Mouse (Mus musculus) adrenal gland, adult 2 months (tissue): ENCODE results near the gene Hebp1. TPM values are rescaled to one million over a fixed set of nuclear protein-coding genes. Genes with fewer than 3 reads are reported as not detected.

ENCODE experiments used
- DNase-seq: peaks from one replicate; pipeline ENCODE4 v3.0.0; 2021
- long read RNA-seq: library from polyadenylated mRNA; stranded (forward); transcript quantifications from one replicate; pipeline ENCODE4 v2.0.0, GENCODE M21; 2021
- polyA plus RNA-seq: library from polyadenylated mRNA; depleted of rRNA; stranded (reverse); fragments of >200 nt; gene quantifications from 2 replicates; pipeline ENCODE4 v1.2.3, GENCODE M21; 2012; rRNA removed
- total RNA-seq, 2 experiments: library from RNA; stranded (reverse); gene quantifications; 2 replicates each; pipeline ENCODE4 v1.2.3; 2021

Gene Hebp1
- total RNA-seq (10 to 100 TPM; 18.0 to 27.6 TPM), polyA plus RNA-seq (9.5 and 13.4 TPM in 2 replicates)
- long read RNA-seq, transcript Hebp1-201 (4 exons, 1,058 nt): major isoform, 6 of 9 reads
- long read RNA-seq, partial matches to known transcripts: 2 of 9 reads
- long read RNA-seq, other reads (novel, unspliced or antisense): 1 of 9 reads

DNA sequence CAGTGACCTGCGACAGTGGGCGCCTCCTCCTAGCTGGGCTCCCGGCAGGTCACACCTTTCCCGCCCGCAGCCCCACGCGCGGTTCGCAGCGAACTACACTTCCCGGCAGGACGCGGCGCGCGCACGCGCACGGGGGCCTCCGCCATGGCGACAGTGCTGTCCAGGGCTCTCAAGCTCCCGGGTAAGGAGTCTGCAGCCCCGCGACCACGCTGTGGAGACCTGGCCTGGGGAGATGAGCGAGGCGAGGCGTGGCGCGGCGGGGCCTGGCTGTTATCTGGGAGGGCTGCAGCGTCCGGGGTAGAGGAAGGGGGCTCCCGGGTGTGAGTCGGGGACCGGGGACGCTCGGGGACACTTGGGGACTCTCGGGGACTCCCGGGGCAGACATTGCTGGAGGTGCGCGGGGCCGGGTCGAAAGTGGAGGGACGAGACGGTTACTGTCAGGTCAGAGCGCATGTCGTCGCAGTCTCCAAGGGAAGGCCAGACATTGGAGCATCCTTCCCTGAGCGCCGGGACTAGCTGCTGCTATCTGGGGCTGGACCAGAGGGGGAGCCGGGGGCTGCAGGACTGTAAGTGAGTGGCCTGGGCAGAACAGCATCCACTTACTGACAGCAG lies at the start of gene Hebp1, which contains the start of gene Fam234b:
Hebp1 (minus strand) TSS at position 102 of the 612 bp plus-strand sequence.
Fam234b (plus strand) TSS at position 57 of the 612 bp plus-strand sequence.
- DNase-seq: peak; percentile 92

DNA sequence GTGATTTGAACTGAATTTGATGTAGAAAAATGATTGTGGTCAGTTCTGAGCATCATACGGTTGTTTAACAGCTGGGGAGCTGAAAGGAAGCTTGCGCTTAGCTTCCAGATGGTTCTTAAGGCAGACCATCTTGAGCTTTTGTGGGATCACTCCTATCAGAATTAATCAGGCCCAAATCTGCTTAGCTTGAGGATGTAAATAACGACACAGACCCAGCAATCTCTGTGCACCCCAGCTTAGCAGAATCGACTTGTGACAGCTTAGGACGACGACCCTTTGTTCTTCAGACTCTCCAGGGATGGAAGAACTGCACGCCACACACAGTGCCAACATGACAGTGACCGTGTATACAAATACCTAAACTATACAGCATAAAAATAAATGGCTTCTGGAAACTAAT lies 47.8 kb upstream of the Hebp1 start:
- DNase-seq: no peak

- no peak for DNase-seq
These were observed 42.5 kb upstream of the Hebp1 start for GRCm38 (mm10) chr6:135240361-135240760.

- DNase-seq: no peak
These were observed 40.4 kb upstream of the Hebp1 start for GRCm38 (mm10) chr6:135238211-135238610.

GRCm38 (mm10) chr6:135237326-135237725 lies 39.5 kb upstream of the Hebp1 start:
- no peak for DNase-seq

DNA sequence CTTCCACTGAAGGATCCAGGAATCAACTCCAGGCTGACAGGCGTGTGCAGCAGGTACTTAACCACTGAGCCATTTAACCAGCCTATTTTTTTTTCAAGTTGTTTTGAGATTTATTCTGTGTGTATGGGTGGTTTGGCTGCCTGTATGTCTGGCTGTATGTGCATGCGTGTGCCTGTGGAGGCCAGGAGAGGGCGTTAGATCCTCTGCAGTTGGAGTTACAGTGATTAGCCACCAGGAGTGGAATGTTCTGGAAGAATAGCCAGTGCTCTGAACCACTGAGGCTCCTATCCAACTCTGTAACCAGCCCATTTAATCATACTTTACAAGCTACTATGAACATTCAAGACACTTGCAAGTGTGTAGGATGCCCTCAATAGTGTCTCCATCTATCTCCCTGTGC lies 38.8 kb upstream of the Hebp1 start:
- no peak for DNase-seq

GRCm38 (mm10) chr6:135235742-135236141 lies 37.9 kb upstream of the Hebp1 start:
- DNase-seq: no peak

GRCm38 (mm10) chr6:135232443-135233182 lies 34.8 kb upstream of the Hebp1 start:
- no peak for DNase-seq

DNA sequence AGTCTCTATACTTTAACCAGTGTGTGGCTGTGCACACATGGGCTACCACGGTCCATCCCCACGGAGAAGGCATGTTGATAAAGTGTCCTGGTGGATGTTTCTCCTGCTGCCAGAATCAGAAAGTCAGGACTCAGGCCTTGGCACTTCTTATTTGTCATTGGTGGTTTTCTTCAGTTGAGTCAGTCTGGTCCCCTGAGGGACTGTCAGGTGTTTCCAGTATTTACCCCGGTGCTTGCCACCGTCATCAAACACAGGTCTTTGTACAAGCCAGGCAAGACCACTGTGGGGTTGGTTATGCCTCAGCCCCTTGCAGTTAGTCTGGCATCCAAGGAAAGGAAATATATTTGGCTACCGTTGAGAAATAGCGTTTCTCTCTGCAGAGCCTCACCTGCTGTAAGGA lies 32.8 kb upstream of the Hebp1 start:
- DNase-seq: no peak

GRCm38 (mm10) chr6:135228465-135228941 lies 30.7 kb upstream of the Hebp1 start:
- DNase-seq: no peak

DNA sequence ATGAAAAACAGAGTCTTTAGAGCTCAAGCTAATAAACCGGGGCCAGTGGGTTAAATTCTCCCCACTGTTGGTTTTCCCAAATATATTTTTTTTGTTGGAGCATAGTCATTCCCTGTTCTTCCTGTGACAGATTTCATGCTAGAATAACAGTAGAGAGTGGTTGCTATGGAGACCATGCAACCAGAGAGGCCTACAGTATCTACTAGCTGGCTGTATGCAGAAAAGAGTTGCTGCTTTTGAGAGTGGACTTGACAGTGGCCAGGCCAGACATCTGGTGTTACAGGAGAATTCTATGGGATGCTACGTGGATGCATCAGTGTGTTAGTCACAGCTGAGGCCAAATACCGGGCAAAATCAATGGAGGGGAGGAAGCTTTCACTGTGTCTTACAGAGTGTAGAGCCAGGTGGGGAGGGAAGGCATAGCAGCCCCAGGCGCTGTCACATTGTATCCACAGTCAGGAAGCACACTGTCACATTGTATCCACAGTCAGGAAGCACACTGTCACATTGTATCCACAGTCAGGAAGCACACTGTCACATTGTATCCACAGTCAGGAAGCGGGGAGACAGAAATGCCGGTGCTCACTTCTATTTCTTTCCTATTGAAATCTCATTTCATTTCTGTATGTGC lies 26.1 kb upstream of the Hebp1 start:
- DNase-seq: no peak

DNA sequence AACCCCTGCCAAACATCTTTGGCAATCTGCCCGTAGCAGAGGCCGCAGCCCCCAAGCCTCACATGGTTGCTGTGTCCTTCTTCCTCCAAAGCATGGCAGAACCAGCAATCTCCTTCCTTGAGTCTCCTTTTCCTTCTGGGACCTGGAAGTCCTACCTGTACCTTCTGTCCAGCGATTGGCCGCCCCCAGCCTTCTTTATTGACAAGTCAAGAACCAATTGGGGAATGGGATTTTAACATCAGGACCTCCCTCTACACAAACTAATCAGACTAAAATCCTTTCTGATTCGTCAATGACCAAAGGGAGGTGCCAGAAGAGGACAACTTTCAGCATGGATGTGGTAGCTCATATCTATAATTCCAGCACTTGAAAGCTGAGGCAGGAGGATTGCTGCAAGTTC lies 22.1 kb upstream of the Hebp1 start:
- DNase-seq: no peak

- no peak for DNase-seq
These were observed 20.5 kb upstream of the Hebp1 start for GRCm38 (mm10) chr6:135218330-135218729.

DNA sequence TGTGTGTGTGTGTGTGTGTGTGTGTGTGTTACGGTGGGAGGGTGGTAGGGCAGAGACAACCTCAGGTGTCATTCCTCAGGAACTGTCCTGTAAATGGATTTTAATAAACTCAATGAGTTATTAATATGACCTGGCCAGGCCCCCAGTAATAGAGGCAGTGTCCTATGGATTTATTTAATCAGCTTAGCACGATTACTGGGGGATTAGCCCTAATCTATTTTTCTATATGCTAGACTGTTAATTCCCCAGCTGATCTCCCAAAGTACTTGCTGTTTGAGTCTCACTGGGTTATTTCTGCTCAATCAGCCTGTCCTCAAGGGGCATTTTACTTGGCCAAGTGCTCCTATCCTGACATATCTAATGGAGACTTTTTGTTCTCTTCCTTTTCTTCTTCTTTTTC lies 14.8 kb upstream of the Hebp1 start:
- DNase-seq: no peak

DNA sequence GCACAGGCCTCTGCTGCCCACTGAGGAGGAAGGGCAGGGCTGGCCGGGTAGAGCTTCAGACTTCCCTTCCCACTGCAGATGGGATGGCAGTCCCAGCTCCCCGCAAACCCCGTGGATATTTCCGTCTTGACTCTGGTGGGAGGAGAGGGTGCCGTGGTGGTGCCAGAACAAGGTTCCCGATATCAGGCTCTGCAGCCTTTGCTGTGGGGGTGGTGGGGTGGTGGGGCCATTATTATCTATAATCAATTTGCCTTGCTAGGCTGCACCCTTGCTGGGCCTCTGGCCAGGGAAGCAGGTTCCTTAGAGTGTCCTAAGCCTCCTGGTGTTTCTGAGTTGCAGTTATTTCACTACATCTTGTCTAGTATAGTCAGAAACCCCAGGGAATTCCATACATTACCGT lies 13.3 kb upstream of the Hebp1 start:
- DNase-seq: no peak

DNA sequence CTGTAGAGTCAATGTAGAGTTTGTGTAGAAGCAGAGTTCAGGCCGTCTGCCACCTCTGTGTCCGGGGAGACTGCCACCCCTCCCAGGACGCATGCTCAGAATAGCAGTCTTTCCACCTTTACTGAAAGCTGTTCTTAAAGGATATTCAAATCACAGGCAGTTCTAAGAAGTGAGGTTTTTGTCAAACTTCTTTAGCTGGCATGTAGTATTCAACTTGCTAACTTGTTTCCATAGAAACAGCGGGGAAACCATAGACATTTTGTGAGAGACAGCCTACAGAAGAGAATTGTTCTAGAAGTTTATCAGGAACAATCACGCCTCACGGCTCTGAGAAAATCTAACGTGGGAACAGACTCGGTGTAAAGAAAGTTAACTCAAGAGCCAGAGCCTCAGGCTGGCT lies 9.1 kb upstream of the Hebp1 start:
- DNase-seq: no peak

DNA sequence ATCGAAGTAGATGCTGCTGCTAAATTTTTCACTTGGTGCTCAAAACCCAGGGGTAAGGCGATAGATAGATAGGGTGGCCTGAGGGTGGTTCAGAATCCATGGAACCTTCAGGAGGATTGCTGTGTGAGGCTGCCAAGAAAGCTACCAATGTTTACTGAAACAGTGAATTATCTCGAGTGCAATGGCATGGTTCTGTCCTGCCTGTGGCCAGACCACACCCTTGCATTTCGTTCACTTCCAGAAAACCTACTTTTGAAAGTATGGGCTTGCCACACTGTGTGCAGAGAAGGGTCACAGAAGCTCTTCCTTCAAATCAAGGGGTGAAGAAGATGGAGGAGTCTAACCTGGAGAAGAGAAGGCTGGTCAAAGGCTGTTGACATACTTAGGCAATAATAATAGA lies 8.0 kb upstream of the Hebp1 start:
- DNase-seq: no peak

DNA sequence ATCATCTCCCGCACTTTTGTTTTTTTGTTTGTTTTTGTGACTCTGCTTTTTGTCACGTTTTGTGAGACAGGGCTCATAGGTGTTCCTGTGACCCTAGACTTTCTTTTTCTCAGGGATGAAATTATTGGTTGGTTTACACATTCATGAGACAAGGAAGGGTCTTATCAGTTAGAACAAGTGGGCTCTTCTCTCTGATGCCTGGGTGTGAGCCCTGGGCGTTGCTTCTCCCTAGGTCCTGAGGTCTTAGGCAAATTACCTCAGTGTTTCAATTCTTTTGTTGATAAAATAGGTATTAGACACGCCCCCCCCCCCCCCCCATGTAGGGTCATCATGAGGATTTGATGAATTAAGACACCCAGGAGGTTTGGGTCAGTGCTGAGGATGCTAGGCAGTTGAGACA lies 7.0 kb upstream of the Hebp1 start:
- no peak for DNase-seq

- no peak for DNase-seq
These were observed 5.9 kb upstream of the Hebp1 start for GRCm38 (mm10) chr6:135203737-135204136.

DNA sequence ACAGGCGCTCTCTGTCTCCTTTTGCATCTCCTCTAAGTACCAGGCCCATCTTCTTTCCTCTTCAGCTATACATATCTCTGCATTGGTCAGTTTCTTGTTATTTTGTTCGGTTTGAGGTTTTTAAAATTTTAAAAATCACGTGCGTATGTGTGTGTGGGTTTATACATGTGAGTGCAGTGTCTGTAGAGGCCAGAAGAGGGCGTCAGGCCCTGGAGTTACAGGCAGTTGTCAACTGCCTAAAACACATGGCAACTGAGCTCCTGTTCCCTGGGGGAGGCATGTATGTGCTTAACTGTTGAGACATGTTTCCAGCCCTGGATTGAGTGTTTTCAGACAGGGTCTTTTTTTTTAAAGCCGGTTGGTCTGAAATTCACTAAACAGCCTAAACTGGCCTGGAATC lies 4.8 kb upstream of the Hebp1 start:
- no peak for DNase-seq

GRCm38 (mm10) chr6:135200122-135200957 lies 2.5 kb upstream of the Hebp1 start:
- DNase-seq: no peak

DNA sequence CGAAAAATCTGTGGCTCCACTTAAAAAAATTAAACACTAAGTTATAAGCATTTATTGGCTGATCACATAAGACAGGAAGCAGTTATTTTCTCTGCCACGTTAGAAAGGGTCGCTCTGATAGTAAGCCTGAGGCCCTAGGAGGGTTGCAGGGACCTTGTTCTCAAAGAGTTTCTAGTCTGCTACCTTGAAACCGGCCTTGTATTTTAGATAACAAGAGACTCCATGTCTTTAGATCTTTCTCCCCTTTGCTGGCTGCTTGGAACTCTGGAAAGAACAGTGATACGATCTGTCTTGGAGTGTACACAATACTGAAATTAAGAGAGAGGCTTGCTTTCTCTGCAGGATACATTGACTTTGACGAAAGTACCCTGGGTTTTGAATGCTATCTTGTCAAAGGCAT lies 904 bp upstream of the Hebp1 start:
- no peak for DNase-seq
